Mouse (Mus musculus): ENCODE measurements around the gene Pfkm. TPM values are rescaled to one million over a fixed set of nuclear protein-coding genes. Genes with fewer than 3 reads are reported as not detected.

The Pfkm gene
- polyA plus RNA-seq, 1 experiment: 471 TPM

DNA sequence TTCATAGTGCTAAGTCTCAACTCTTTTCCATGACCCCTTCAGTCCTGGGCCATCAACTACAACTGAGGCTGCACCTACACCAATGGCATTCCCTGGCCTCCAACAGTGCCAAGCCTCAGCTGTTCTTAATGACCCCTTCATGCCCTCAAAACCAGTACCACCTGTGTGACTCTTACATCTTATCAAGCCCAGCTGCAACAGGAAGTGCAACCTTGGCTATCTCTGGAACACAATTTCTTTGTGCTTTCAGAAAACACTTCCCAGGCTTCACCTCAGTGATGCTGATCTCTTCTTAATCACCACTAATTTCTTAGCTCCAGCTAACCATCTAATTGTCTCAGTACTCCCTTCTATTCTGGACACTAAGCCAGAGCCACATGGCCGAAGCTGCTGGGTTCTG, 3.5 kb upstream of the Pfkm start:
- no peak for DNase-seq
- Histone ChIP-seq H3K27me3 (ENCODE audit: control insufficient read depth, insufficient read depth, low read length) (no peaks in the 10 kb centered on the region), H3K27ac (ENCODE audit: insufficient read depth, low read length) (no peak overlapping the region), H3K4me3 (replicated peaks; ENCODE audit: insufficient read depth, low read depth, low read length) (no peak overlapping the region), H3K4me1 (ENCODE audit: control insufficient read depth, insufficient read depth, low read length) (no peaks in the 10 kb centered on the region)
- 72% methylated on average over 1 of the region's 1 CpGs for WGBS
- TF ChIP-seq POLR2A (IDR thresholded peaks at IDR 0.05; ENCODE audit: borderline replicate concordance, insufficient read depth, low read length) (no peak), CTCF (IDR thresholded peaks at IDR 0.05; ENCODE audit: borderline replicate concordance, insufficient read depth, low read depth, low read length) (no peak)

DNA sequence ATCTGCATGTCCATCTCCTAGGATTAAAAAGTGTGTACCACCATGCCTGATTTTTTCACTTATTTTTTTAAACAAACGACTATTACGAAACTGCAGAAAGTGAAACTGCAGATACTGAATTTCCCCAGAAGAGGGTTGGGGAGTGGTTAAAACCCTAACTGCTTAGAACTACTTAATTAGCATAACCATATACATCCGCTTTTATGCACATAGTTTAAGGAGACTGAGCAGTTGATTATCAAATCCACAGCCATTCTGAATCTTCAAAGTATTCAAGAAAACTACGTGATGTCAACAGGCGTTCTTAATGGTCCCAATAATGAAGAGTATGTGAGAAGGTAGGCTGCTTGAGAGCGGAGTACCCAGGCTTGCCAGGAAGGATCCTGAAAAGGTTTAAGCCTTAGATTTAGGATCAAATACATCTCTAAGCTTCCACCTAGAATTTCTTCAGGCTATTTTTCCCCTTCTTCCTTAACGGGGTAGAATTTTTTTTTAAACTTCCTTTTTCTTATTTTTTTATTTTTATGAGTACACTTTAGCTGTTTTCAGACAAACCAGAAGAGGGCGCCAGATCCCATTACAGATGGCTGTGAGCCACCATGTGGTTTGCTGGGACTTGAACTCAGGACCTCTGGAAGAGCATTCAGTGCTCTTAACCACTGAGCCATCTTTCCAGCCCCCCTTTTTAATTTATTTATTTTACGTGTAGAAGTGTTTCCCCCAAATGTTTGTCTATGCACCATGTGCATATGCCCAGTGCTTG, 2.8 kb upstream of the Pfkm start:
- no peak overlapping the region for H3K4me3 ChIP-seq (replicated peaks; ENCODE audit: insufficient read depth, low read depth, low read length)
- WGBS: 75% methylated on average over 9 of the region's 9 CpGs
- no peak overlapping the region for H3K27ac ChIP-seq (ENCODE audit: insufficient read depth, low read length)
- DNase-seq: peak in 1 of 2 experiments; percentile 46
- TF ChIP-seq CTCF (IDR thresholded peaks at IDR 0.05; ENCODE audit: borderline replicate concordance, insufficient read depth, low read depth, low read length): peak; percentile 45; the same call in 1 of the 2 replicates
- no peak for TF ChIP-seq POLR2A (IDR thresholded peaks at IDR 0.05; ENCODE audit: borderline replicate concordance, insufficient read depth, low read length)
- no peaks in the 10 kb centered on the region for H3K27me3 ChIP-seq (ENCODE audit: control insufficient read depth, insufficient read depth, low read length)
- H3K4me1 ChIP-seq (ENCODE audit: control insufficient read depth, insufficient read depth, low read length): no peaks in the 10 kb centered on the region

DNA sequence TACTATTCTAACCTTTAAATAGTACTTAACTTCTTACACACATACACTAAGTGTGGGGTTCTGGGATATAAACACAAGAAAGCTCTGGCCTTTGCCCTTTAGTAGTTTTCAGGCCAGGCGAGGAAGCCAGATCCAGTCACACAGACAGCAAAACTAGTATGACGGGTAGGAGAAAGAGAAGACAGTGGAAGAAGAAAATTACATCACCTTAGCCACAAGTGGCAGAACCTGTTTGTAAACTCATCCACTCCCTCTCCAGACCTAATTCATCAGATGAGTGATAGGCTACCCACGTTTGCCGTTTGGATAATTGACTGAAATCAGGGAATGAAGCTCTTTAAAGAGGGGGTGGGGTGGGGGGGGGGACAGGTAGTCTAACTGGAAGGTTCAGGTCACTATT, 548 bp upstream of the Pfkm start:
- WGBS: 20% methylated on average over 4 of the region's 4 CpGs
- TF ChIP-seq POLR2A (IDR thresholded peaks at IDR 0.05; ENCODE audit: borderline replicate concordance, insufficient read depth, low read length) (no peak), CTCF (IDR thresholded peaks at IDR 0.05; ENCODE audit: borderline replicate concordance, insufficient read depth, low read depth, low read length) (no peak)
- no peaks in the 10 kb centered on the region for H3K4me1 ChIP-seq (ENCODE audit: control insufficient read depth, insufficient read depth, low read length)
- H3K4me3 ChIP-seq (replicated peaks; ENCODE audit: insufficient read depth, low read depth, low read length): peak overlapping the region; percentile 16
- H3K27ac ChIP-seq (ENCODE audit: insufficient read depth, low read length): no peak overlapping the region
- H3K27me3 ChIP-seq (ENCODE audit: control insufficient read depth, insufficient read depth, low read length): no peaks in the 10 kb centered on the region
- no peak for DNase-seq

DNA sequence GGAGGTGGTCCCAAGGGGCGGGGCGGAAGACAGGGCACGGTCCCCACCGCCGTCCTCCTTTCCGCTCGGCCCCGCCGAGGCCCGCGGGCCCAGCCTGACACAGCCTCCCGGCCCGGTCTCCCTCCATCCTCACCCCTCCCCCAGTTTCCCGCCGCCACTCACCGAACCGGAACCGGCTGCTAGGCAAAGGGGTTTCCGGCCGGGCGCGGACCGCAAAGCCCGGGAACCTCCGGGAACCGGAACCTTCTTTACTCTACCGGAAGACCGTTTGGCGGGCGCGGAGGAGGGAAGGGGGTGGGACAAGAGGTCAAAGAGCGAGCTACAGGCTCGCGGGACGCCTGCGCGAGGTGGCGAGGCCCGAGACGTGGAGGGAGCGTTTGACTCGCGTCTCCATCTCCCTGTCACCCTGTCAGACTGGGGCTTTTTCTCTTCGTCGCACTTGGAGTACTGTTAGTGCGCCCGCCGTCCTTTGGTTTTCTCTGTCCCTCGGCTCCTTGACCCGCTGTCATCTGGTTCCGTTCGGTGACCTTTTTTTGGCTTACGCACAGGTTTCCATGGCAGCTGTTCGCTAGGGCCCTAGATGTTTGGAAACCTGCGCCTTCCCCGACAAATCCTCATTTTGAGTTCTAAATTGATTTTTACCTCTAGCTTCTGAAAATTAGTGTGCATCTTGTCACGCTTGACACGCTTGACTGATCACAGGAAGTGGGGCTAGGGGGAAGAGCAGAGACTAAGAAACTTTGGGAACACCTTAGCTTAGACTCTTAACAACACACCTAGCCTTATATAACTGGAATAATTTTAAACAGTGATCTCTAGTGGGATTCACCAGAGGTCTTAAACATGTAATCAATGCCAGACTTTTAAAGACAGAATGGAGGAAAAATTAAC, 977 bp downstream of the Pfkm start, which contains the start of gene Senp1:
Senp1 (minus strand) TSS at position 624 of the 891 bp plus-strand sequence.
- WGBS: under 1% methylated on average over 58 of the region's 58 CpGs
- peak; percentile 92 to 95 for DNase-seq
- peak within 1 kb of the TSS; percentile 63 for H3K4me3 ChIP-seq (replicated peaks; ENCODE audit: insufficient read depth, low read depth, low read length)
- H3K27ac ChIP-seq (ENCODE audit: insufficient read depth, low read length): peak within 1 kb of the TSS; percentile 82
- TF ChIP-seq POLR2A (IDR thresholded peaks at IDR 0.05; ENCODE audit: borderline replicate concordance, insufficient read depth, low read length) (peak; percentile 72; the same call in 1 of the 2 replicates), CTCF (IDR thresholded peaks at IDR 0.05; ENCODE audit: borderline replicate concordance, insufficient read depth, low read depth, low read length) (no peak)
- no peaks in the 10 kb centered on the region for H3K4me1 ChIP-seq (ENCODE audit: control insufficient read depth, insufficient read depth, low read length)
- no peaks in the 10 kb centered on the region for H3K27me3 ChIP-seq (ENCODE audit: control insufficient read depth, insufficient read depth, low read length)

DNA sequence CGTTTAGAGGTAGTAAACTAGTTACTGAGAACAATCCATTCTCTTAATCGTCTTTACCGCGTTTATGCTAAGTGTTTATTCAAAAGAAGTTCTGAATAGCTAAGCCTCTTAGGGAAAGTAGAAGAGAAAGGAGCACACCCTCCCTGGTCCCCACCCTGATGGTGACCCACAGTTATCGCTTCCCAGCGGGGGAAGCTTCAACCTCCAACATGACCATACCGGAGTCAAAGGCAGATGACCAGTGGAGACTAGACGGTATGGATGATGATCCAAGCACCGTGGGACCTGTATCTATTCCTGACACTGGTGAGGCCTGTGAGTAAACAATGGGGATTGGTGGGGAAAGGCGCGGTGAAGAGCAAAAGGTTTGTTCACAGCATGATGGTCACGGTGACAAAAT, 2.5 kb downstream of the Pfkm start:
- H3K27ac ChIP-seq (ENCODE audit: insufficient read depth, low read length): no peak overlapping the region
- no peaks in the 10 kb centered on the region for H3K4me1 ChIP-seq (ENCODE audit: control insufficient read depth, insufficient read depth, low read length)
- no peaks in the 10 kb centered on the region for H3K27me3 ChIP-seq (ENCODE audit: control insufficient read depth, insufficient read depth, low read length)
- 89% methylated on average over 12 of the region's 12 CpGs for WGBS
- no peak for DNase-seq
- H3K4me3 ChIP-seq (replicated peaks; ENCODE audit: insufficient read depth, low read depth, low read length): no peak overlapping the region
- TF ChIP-seq CTCF (IDR thresholded peaks at IDR 0.05; ENCODE audit: borderline replicate concordance, insufficient read depth, low read depth, low read length) (no peak), POLR2A (IDR thresholded peaks at IDR 0.05; ENCODE audit: borderline replicate concordance, insufficient read depth, low read length) (no peak)

DNA sequence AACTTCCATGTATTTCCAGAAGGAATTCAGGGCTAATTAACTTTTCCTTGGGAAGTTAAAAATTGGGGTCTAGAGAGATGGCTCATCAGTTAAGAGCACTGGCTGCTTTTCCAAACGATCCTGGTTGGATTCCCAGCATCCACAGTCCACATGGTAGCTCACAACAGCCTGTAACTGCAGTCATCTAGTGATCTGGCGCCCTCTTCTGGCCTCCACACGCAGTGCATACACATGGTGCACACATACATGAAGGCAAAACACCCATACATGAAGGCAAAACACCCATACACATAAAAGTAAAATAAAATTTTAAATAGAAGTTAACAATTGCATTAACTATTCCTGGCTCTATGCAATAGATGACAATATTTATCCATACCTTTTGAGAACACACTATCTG, 4.6 kb downstream of the Pfkm start:
- H3K27me3 ChIP-seq (ENCODE audit: control insufficient read depth, insufficient read depth, low read length): no peaks in the 10 kb centered on the region
- H3K27ac ChIP-seq (ENCODE audit: insufficient read depth, low read length): no peak overlapping the region
- DNase-seq: no peak
- H3K4me1 ChIP-seq (ENCODE audit: control insufficient read depth, insufficient read depth, low read length): no peaks in the 10 kb centered on the region
- TF ChIP-seq POLR2A (IDR thresholded peaks at IDR 0.05; ENCODE audit: borderline replicate concordance, insufficient read depth, low read length): no peak
- peak; percentile 18; the same call in 1 of the 2 replicates for TF ChIP-seq CTCF (IDR thresholded peaks at IDR 0.05; ENCODE audit: borderline replicate concordance, insufficient read depth, low read depth, low read length)
- H3K4me3 ChIP-seq (replicated peaks; ENCODE audit: insufficient read depth, low read depth, low read length): no peak overlapping the region
- 48% methylated on average over 3 of the region's 3 CpGs for WGBS

DNA sequence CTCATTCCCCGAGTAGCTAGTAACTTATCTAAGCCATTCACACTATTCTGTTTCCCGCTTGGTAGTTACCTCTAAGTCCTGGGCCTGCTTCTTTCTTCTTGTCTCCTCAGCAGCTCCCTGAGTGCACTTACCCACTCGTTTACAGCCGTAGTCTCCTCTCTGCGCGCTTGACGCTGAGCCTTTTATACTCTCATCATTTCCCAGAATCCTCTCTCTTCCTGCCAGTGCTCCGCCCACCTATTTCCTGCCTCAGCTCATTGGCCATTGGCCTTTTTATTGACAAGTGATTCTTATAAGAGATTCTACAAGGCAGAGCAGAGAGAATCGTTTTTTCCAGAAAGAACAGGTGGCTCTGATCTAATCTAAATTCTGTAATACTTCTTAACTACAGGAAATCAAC, 6.1 kb downstream of the Pfkm start:
- no peak overlapping the region for H3K4me3 ChIP-seq (replicated peaks; ENCODE audit: insufficient read depth, low read depth, low read length)
- no peak overlapping the region for H3K27ac ChIP-seq (ENCODE audit: insufficient read depth, low read length)
- WGBS: 87% methylated on average over 9 of the region's 9 CpGs
- no peaks in the 10 kb centered on the region for H3K4me1 ChIP-seq (ENCODE audit: control insufficient read depth, insufficient read depth, low read length)
- no peaks in the 10 kb centered on the region for H3K27me3 ChIP-seq (ENCODE audit: control insufficient read depth, insufficient read depth, low read length)
- no peak for TF ChIP-seq CTCF (IDR thresholded peaks at IDR 0.05; ENCODE audit: borderline replicate concordance, insufficient read depth, low read depth, low read length)
- no peak for TF ChIP-seq POLR2A (IDR thresholded peaks at IDR 0.05; ENCODE audit: borderline replicate concordance, insufficient read depth, low read length)
- no peak for DNase-seq

All from cerebellum, adult 2 months (tissue).